Mouse (Mus musculus): Measurements from ENCODE around the gene Adamtsl5. TPM values are rescaled to one million over a fixed set of nuclear protein-coding genes. Genes with fewer than 3 reads are reported as not detected.

Gene Adamtsl5
- polyA plus RNA-seq, 1 experiment from 2014 or later = 2.2 TPM

GRCm38 (mm10) chr10:80299824-80300223 is 48.4 kb downstream of the Adamtsl5 start:
- Histone ChIP-seq H3K4me1 (replicated peaks) (peaks cover 33% of the 10 kb centered on the region), H3K9me3 (replicated peaks) (no peaks in the 10 kb centered on the region), H3K36me3 (replicated peaks) (peaks cover 3% of the 10 kb centered on the region; the same call in 1 of the 2 replicates), H3K4me2 (no peak overlapping the region), H3K27ac (replicated peaks) (no peak overlapping the region), H3K9ac (no peak overlapping the region), H3K27me3 (peaks cover 92% of the 10 kb centered on the region), H3K4me3 (replicated peaks) (no peak overlapping the region)
- 38% methylated on average over 10 of the region's 10 CpGs for WGBS (ENCODE audit: insufficient replicate concordance)
- ATAC-seq (ENCODE audit: insufficient read depth) = no peak

DNA sequence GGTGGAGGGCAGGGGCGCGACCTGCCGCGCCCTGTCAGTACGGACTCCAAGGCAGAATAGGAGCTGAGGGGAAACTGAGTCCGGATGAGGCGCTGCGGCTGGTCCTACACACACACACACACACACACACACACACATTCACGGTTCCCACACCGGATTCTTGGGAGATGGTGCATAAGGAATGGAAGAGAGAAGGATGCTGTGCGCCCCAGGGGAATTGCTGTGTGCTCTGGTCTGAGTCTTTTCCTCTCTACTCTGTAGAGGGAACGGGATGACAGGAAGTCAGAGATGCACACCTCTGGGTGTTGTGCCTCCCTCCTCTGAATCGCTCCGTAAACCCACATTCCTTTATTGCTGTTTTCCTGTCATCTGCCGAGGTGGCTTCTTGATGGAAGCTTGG is 48.9 kb downstream of the Adamtsl5 start:
- Histone ChIP-seq H3K27me3 (peaks cover 86% of the 10 kb centered on the region), H3K9ac (no peak overlapping the region), H3K4me3 (replicated peaks) (no peak overlapping the region), H3K27ac (replicated peaks) (no peak overlapping the region), H3K36me3 (replicated peaks) (peaks cover 8% of the 10 kb centered on the region), H3K9me3 (replicated peaks) (no peaks in the 10 kb centered on the region), H3K4me2 (no peak overlapping the region), H3K4me1 (replicated peaks) (peaks cover 35% of the 10 kb centered on the region)
- ATAC-seq (ENCODE audit: insufficient read depth) = no peak
- 11% methylated on average over 15 of the region's 15 CpGs for WGBS (ENCODE audit: insufficient replicate concordance)

DNA sequence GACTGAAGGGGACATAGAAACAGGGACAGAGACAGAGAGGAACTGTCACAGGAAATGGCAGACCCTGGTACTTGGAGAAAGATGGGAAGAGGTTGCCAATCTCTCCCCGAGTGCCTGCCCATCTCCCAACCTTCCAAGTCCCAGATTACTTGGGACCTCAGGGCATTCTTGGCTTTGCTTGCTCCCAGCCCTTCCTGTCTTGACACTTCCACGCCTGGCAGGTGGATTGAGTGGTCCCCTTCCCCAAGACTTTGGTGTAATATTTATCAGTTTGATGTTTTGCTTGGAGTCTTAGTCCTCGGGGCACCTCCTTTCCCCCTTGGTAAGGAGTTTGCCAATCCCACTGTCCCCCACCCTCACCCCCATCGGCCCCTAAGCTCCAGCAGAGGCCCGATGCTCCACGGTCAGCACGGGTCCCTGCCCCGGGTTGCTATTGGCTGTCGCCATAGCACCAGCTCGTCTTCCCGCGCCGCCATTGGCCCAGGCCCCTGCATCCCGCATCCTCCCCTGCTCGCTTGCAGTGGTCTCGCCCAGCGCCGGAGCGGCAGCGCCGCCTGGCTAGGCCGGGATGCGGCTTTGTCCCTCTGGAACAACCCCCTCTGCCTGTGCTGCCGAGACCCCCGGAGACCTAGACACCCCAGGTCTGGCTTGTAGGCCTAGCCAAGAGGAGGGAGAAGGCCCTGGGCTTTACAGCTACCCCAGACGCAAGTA is 49.5 kb downstream of the Adamtsl5 start:
- H3K9me3 ChIP-seq (replicated peaks) = no peaks in the 10 kb centered on the region
- 7% methylated on average over 26 of the region's 26 CpGs for WGBS (ENCODE audit: insufficient replicate concordance)
- peaks cover 40% of the 10 kb centered on the region for H3K4me1 ChIP-seq (replicated peaks)
- no peak overlapping the region for H3K9ac ChIP-seq
- no peak overlapping the region for H3K4me3 ChIP-seq (replicated peaks)
- peaks cover 81% of the 10 kb centered on the region for H3K27me3 ChIP-seq
- ATAC-seq (ENCODE audit: insufficient read depth) = no peak
- no peak overlapping the region for H3K27ac ChIP-seq (replicated peaks)
- peaks cover 14% of the 10 kb centered on the region for H3K36me3 ChIP-seq (replicated peaks)
- H3K4me2 ChIP-seq = no peak overlapping the region

- Histone ChIP-seq H3K27me3 (peaks cover 70% of the 10 kb centered on the region), H3K36me3 (replicated peaks) (peaks cover 23% of the 10 kb centered on the region)
- no peak for ATAC-seq (ENCODE audit: insufficient read depth)
Measured at GRCm38 (mm10) chr10:80297526-80298133, 50.6 kb downstream of the Adamtsl5 start.

GRCm38 (mm10) chr10:80296824-80297223 is 51.4 kb downstream of the Adamtsl5 start:
- no peak overlapping the region for H3K4me2 ChIP-seq
- peaks cover 62% of the 10 kb centered on the region for H3K27me3 ChIP-seq
- WGBS (ENCODE audit: insufficient replicate concordance) = 68% methylated on average over 5 of the region's 5 CpGs
- H3K4me1 ChIP-seq (replicated peaks) = peaks cover 47% of the 10 kb centered on the region
- H3K9ac ChIP-seq = no peak overlapping the region
- ATAC-seq (ENCODE audit: insufficient read depth) = no peak
- peaks cover 23% of the 10 kb centered on the region for H3K36me3 ChIP-seq (replicated peaks)
- H3K9me3 ChIP-seq (replicated peaks) = no peaks in the 10 kb centered on the region
- no peak overlapping the region for H3K4me3 ChIP-seq (replicated peaks)
- no peak overlapping the region for H3K27ac ChIP-seq (replicated peaks)

More at GRCm38 (mm10) chr10:80297526-80298133, 50.6 kb downstream of the Adamtsl5 start:
- WGBS (ENCODE audit: insufficient replicate concordance) = 46% methylated on average over 8 of the region's 8 CpGs
- Histone ChIP-seq H3K4me1 (replicated peaks) (peaks cover 51% of the 10 kb centered on the region), H3K9me3 (replicated peaks) (no peaks in the 10 kb centered on the region), H3K4me2 (no peak overlapping the region), H3K4me3 (replicated peaks) (no peak overlapping the region), H3K9ac (no peak overlapping the region), H3K27ac (replicated peaks) (no peak overlapping the region)

DNA sequence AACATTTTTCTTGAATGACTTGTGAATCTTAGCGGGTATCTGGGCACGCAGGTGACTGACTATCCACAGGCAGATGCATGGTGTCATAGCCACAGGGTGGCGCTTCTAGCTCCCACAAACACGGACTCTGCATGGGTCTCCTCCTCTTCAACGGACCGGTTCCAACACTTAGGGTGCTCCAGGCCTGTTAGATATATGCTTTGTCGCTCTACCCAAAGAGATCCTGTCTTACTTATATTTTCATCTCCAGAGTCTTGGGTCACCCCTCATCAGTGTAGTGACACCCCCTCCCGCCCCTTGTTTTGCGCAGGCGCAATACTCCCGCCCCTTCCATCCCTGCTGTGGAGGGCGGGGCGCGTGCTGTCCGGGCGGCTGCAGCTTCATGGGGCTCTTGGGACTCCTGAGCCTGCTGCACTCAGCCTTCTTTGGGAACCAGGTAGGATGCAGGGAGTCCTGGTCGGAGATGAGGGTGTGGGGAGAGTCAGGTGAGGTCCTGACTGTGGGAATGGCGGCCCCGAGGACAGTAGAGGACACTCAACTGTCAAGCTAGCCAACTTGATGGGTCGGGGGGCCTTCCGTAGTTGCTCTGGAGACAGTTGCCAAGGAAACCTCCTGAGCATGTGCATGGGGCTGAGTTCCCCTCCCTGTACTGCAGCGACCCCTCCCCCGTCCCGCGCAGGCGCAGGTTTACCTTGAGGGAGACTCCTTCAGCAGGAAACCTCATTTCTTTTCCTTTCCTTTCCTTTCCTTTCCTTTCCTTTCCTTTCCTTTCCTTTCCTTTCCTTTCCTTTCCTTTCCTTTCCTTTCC is 52.4 kb downstream of the Adamtsl5 start, which contains the start of gene Apc2:
TSS of gene Apc2 (plus strand) at position 360 of the 808 bp plus-strand sequence.
- Histone ChIP-seq H3K9ac (peak within 1 kb of the TSS; percentile 18; the same call in 1 of the 2 replicates), H3K27ac (replicated peaks) (peak within 1 kb of the TSS; percentile 36)

DNA sequence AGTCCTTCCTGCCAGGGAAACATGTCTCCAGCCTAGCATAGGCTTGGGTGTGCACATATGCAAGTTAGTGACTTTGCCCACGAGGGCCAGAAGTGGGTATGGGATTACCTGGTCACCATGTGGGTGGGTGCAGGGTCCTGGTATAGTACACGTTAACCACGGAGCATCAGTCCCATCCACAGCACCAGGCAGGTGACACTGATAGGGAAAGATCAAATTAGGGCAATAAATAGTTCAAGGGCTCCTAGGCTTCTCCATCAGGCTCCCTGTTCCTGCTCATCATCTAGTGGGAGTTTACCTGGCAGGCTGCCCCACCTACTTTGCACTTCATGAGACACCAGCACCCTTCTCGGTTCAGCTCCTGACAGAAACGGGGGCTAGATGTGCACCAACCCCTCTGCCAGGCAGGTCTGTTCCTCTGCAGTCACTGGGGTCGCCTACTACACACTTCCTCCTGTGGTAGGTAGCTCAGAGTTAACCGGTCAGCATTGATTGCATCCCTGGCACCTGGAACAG is 53.4 kb downstream of the Adamtsl5 start:
- Histone ChIP-seq H3K27me3 (peaks cover 42% of the 10 kb centered on the region), H3K9me3 (replicated peaks) (no peaks in the 10 kb centered on the region), H3K4me3 (replicated peaks) (no peak overlapping the region), H3K4me2 (0 out of 2 replicates have a peak overlapping the region, but pooled peaks have one; percentile 86), H3K36me3 (replicated peaks) (peaks cover 23% of the 10 kb centered on the region), H3K27ac (replicated peaks) (peak overlapping the region; percentile 36), H3K4me1 (replicated peaks) (peaks cover 51% of the 10 kb centered on the region), H3K9ac (no peak overlapping the region)
- 37% methylated on average over 7 of the region's 7 CpGs for WGBS (ENCODE audit: insufficient replicate concordance)
- no peak for ATAC-seq (ENCODE audit: insufficient read depth)

More for the DNA sequence above, 52.4 kb downstream of the Adamtsl5 start, which contains the start of gene Apc2:
- Histone ChIP-seq H3K9me3 (replicated peaks) (no peaks in the 10 kb centered on the region), H3K4me3 (replicated peaks) (peak within 1 kb of the TSS; percentile 39), H3K4me1 (replicated peaks) (peaks cover 51% of the 10 kb centered on the region), H3K4me2 (peak within 1 kb of the TSS; percentile 64), H3K27me3 (peaks cover 52% of the 10 kb centered on the region), H3K36me3 (replicated peaks) (peaks cover 23% of the 10 kb centered on the region)
- ATAC-seq (ENCODE audit: insufficient read depth) = peak; percentile 44
- 4% methylated on average over 26 of the region's 26 CpGs for WGBS (ENCODE audit: insufficient replicate concordance)

DNA sequence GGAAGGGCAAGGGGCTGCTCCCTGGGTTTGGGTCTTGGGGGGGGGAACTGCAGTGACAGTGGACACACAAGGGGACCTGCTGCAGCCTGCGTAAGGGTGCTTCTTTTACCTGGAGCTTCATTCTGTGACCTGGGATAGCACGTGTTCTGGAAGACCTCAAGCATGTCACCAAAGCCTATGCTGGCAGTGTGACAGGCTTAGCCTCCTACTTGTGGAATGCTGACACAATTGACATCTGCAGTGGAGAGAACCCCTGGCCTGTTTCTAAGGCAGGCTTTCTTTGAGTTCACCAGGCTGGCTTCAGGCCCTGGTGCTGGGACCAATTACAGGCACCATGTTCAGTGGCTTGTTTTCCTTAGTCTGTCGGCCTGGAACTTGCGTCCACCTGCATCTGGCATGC is 53.9 kb downstream of the Adamtsl5 start:
- H3K4me1 ChIP-seq (replicated peaks) = peaks cover 51% of the 10 kb centered on the region
- WGBS (ENCODE audit: insufficient replicate concordance) = 73% methylated on average over 4 of the region's 4 CpGs
- peaks cover 23% of the 10 kb centered on the region for H3K36me3 ChIP-seq (replicated peaks)
- peaks cover 37% of the 10 kb centered on the region for H3K27me3 ChIP-seq
- 0 out of 2 replicates have a peak overlapping the region, but pooled peaks have one; percentile 90 for H3K9ac ChIP-seq
- H3K4me3 ChIP-seq (replicated peaks) = peak overlapping the region; percentile 81; the same call in 1 of the 2 replicates
- no peaks in the 10 kb centered on the region for H3K9me3 ChIP-seq (replicated peaks)
- peak overlapping the region; percentile 86 for H3K4me2 ChIP-seq
- H3K27ac ChIP-seq (replicated peaks) = peak overlapping the region; percentile 19; the same call in 1 of the 2 replicates
- no peak for ATAC-seq (ENCODE audit: insufficient read depth)

GRCm38 (mm10) chr10:80293325-80293724 is 54.9 kb downstream of the Adamtsl5 start:
- H3K36me3 ChIP-seq (replicated peaks) = peaks cover 33% of the 10 kb centered on the region
- peaks cover 27% of the 10 kb centered on the region for H3K27me3 ChIP-seq
- peak overlapping the region; percentile 86 for H3K4me2 ChIP-seq
- peak overlapping the region; percentile 90 for H3K9ac ChIP-seq
- no peak for ATAC-seq (ENCODE audit: insufficient read depth)
- WGBS (ENCODE audit: insufficient replicate concordance) = 10% methylated on average over 14 of the region's 14 CpGs
- no peaks in the 10 kb centered on the region for H3K9me3 ChIP-seq (replicated peaks)
- peak overlapping the region; percentile 81 for H3K4me3 ChIP-seq (replicated peaks)
- peak overlapping the region; percentile 85 for H3K27ac ChIP-seq (replicated peaks)
- H3K4me1 ChIP-seq (replicated peaks) = peaks cover 51% of the 10 kb centered on the region

- H3K27ac ChIP-seq (replicated peaks) = peak within 1 kb of the TSS; percentile 85
- H3K4me2 ChIP-seq = peak within 1 kb of the TSS; percentile 86
- ATAC-seq (ENCODE audit: insufficient read depth) = peak; percentile 81
- H3K4me3 ChIP-seq (replicated peaks) = peak within 1 kb of the TSS; percentile 81
- no peaks in the 10 kb centered on the region for H3K9me3 ChIP-seq (replicated peaks)
- H3K9ac ChIP-seq = peak within 1 kb of the TSS; percentile 90
- peaks cover 40% of the 10 kb centered on the region for H3K36me3 ChIP-seq (replicated peaks)
- WGBS (ENCODE audit: insufficient replicate concordance) = under 1% methylated on average over 72 of the region's 72 CpGs
- peaks cover 18% of the 10 kb centered on the region for H3K27me3 ChIP-seq
- H3K4me1 ChIP-seq (replicated peaks) = peaks cover 53% of the 10 kb centered on the region
Measured at GRCm38 (mm10) chr10:80292251-80293146, 55.7 kb downstream of the Adamtsl5 start, which contains the start of gene Rps15. Gene Rps15 (plus strand): TSS chr10:80292453.
